Mouse (Mus musculus): ENCODE results near the gene Cdc42bpa.

- no peak for TF ChIP-seq CTCF (conservative IDR thresholded peaks at IDR 0.05; ENCODE audit: insufficient read depth, insufficient read length, low read depth, low read length)
- TF ChIP-seq POLR2A (IDR thresholded peaks at IDR 0.05; ENCODE audit: low read depth, low read length): no peak
These were observed 208.9 kb downstream of the Cdc42bpa start for GRCm38 (mm10) chr1:180169161-180169560.

Measured in kidney, adult 2 months (tissue).